In genomic region chr3:155409371-155409770, GRCm38 (mm10) we compare ENCODE assay signal across 21 mouse cellular contexts.
A peak's percentile ranks its signal among the peaks of the same experiment; 100 is the strongest.
DNase-seq lines count a peak whose midpoint lies in the region; ATAC-seq and TF ChIP-seq lines count a peak whose summit lies in the region.
"Had no signal": no experiment of that assay in that cellular context is flagged by ENCODE, and none has a peak within 500 bp of the region (broad histone marks: within the 10 kb centered on the region; RNA-seq: fewer than 3 reads in every experiment).

No protein-coding gene starts in this region.

- H3K36me3 ChIP-seq in forebrain, embryonic 14.5 days (ENCODE audit: control insufficient read depth, insufficient read depth, low read length), result no peaks in the 10 kb centered on the region
- no peaks in the 10 kb centered on the region for H3K36me3 ChIP-seq in forebrain, embryonic 16.5 days (ENCODE audit: control insufficient read depth, insufficient read depth)
- H3K36me3 ChIP-seq in midbrain, embryonic 11.5 days (ENCODE audit: control insufficient read depth, insufficient read depth, low read length), result no peaks in the 10 kb centered on the region
- no peaks in the 10 kb centered on the region for H3K36me3 ChIP-seq in midbrain, postnatal 0 days (ENCODE audit: insufficient read depth, low read length)
- H3K36me3 ChIP-seq in embryonic facial prominence, embryonic 10.5 days (replicated peaks), result no peaks in the 10 kb centered on the region
- H3K36me3 ChIP-seq in limb, embryonic 12.5 days, result no peaks in the 10 kb centered on the region
- H3K36me3 ChIP-seq: embryonic facial prominence, embryonic 13.5 days; forebrain, embryonic 12.5 days; G1E; heart, embryonic 13.5 days had no signal

- 0 out of 2 replicates have a peak, but pooled peaks have one; percentile 4 for ATAC-seq in forebrain, embryonic 14.5 days
- no peak for ATAC-seq in forebrain, embryonic 16.5 days
- ATAC-seq in midbrain, embryonic 11.5 days (ENCODE audit: low FRiP score), result peak; percentile 2; the same call in 1 of the 2 replicates
- ATAC-seq in midbrain, postnatal 0 days (ENCODE audit: low FRiP score), result no peak
- ATAC-seq in limb, embryonic 12.5 days (ENCODE audit: insufficient number of reproducible peaks, insufficient read depth, low FRiP score, low TSS enrichment, low read depth), result peak; percentile 52; the same call in 1 of the 2 replicates
- ATAC-seq: CD4-positive, CD25-positive, alpha-beta regulatory T cell, adult 4 months had no signal

- no peak for DNase-seq in forebrain, embryonic 14.5 days (ENCODE audit: low spot score)
- DNase-seq in midbrain, embryonic 11.5 days (ENCODE audit: low spot score, missing footprints), result no peak
- no peak for DNase-seq in midbrain, postnatal 0 days (ENCODE audit: low spot score)
- DNase-seq in embryonic facial prominence, embryonic 10.5 days (ENCODE audit: low spot score), result no peak
- no peak for DNase-seq in urinary bladder, postnatal 25 days (ENCODE audit: low spot score)
- DNase-seq: adrenal gland, postnatal 10 days; B cell, adult 2 months; cerebellum, adult 11 months; cerebellum, adult 8-10 months; cerebellum, postnatal 14 days; gastrocnemius, adult 2 months; gastrocnemius, postnatal 36 days; heart, adult 11 months; heart, postnatal 36 days had no signal

- H3K4me1 ChIP-seq in forebrain, embryonic 14.5 days (ENCODE audit: control insufficient read depth, insufficient read depth, low read length), result no peaks in the 10 kb centered on the region
- peaks cover 2% of the 10 kb centered on the region; the same call in 1 of the 2 replicates for H3K4me1 ChIP-seq in forebrain, embryonic 16.5 days (replicated peaks; ENCODE audit: control insufficient read depth, insufficient read depth, low read length)
- peaks cover 6% of the 10 kb centered on the region for H3K4me1 ChIP-seq in midbrain, embryonic 11.5 days (ENCODE audit: control insufficient read depth, insufficient read depth, low read length)
- 0 out of 2 replicates have a peak, but pooled peaks cover 3% of the 10 kb centered on the region for H3K4me1 ChIP-seq in midbrain, postnatal 0 days (ENCODE audit: insufficient read depth, low read length)
- H3K4me1 ChIP-seq in embryonic facial prominence, embryonic 10.5 days, result peaks cover 17% of the 10 kb centered on the region
- H3K4me1 ChIP-seq in limb, embryonic 12.5 days (replicated peaks), result peaks cover 11% of the 10 kb centered on the region
- H3K4me1 ChIP-seq: heart, embryonic 13.5 days had no signal

- no peak for TF ChIP-seq CTCF in midbrain, postnatal 0 days (IDR thresholded peaks at IDR 0.05)

- WGBS in forebrain, embryonic 14.5 days, result 71% methylated on average over 2 of the region's 2 CpGs
- 65% methylated on average over 2 of the region's 2 CpGs for WGBS in forebrain, embryonic 16.5 days
- 68% methylated on average over 2 of the region's 2 CpGs for WGBS in midbrain, embryonic 11.5 days
- 59% methylated on average over 2 of the region's 2 CpGs for WGBS in midbrain, postnatal 0 days
- WGBS in embryonic facial prominence, embryonic 10.5 days, result 37% methylated on average over 2 of the region's 2 CpGs
- WGBS in limb, embryonic 12.5 days, result 11% methylated on average over 2 of the region's 2 CpGs

- no peak overlapping the region for H3K4me2 ChIP-seq in forebrain, embryonic 14.5 days (ENCODE audit: low read length)
- H3K4me2 ChIP-seq in forebrain, embryonic 16.5 days (ENCODE audit: low read length), result no peak overlapping the region
- H3K4me2 ChIP-seq in midbrain, embryonic 11.5 days, result no peak overlapping the region
- no peak overlapping the region for H3K4me2 ChIP-seq in midbrain, postnatal 0 days (ENCODE audit: low read depth, low read length, poor library complexity, severe bottlenecking)
- no peak overlapping the region for H3K4me2 ChIP-seq in limb, embryonic 12.5 days
- H3K4me2 ChIP-seq: embryonic facial prominence, embryonic 13.5 days; forebrain, embryonic 12.5 days; heart, embryonic 13.5 days had no signal

- no peak overlapping the region for H3K27ac ChIP-seq in forebrain, embryonic 14.5 days (ENCODE audit: low read depth, low read length)
- H3K27ac ChIP-seq in forebrain, embryonic 16.5 days (ENCODE audit: low read length), result no peak overlapping the region
- H3K27ac ChIP-seq in midbrain, embryonic 11.5 days (ENCODE audit: low read depth, low read length), result no peak overlapping the region
- H3K27ac ChIP-seq in midbrain, postnatal 0 days (ENCODE audit: low read depth, low read length), result no peak overlapping the region
- H3K27ac ChIP-seq in embryonic facial prominence, embryonic 10.5 days (replicated peaks), result peak overlapping the region; percentile 49; the same call in 1 of the 2 replicates
- H3K27ac ChIP-seq in limb, embryonic 12.5 days, result no peak overlapping the region
- H3K27ac ChIP-seq: embryonic facial prominence, embryonic 13.5 days; forebrain, embryonic 12.5 days; gastrocnemius, adult 2 months; heart, embryonic 13.5 days had no signal

- no peaks in the 10 kb centered on the region for H3K9me3 ChIP-seq in forebrain, embryonic 14.5 days (replicated peaks; ENCODE audit: control insufficient read depth, low read length)
- no peaks in the 10 kb centered on the region for H3K9me3 ChIP-seq in forebrain, embryonic 16.5 days (ENCODE audit: control insufficient read depth, low read length)
- H3K9me3 ChIP-seq in midbrain, embryonic 11.5 days (ENCODE audit: control insufficient read depth, low read length), result no peaks in the 10 kb centered on the region
- H3K9me3 ChIP-seq in midbrain, postnatal 0 days (ENCODE audit: low read length), result no peaks in the 10 kb centered on the region
- H3K9me3 ChIP-seq in embryonic facial prominence, embryonic 10.5 days, result no peaks in the 10 kb centered on the region
- no peaks in the 10 kb centered on the region for H3K9me3 ChIP-seq in limb, embryonic 12.5 days
- H3K9me3 ChIP-seq: embryonic facial prominence, embryonic 13.5 days; forebrain, embryonic 12.5 days; heart, embryonic 13.5 days had no signal

- no peak overlapping the region for H3K4me3 ChIP-seq in forebrain, embryonic 14.5 days (ENCODE audit: low read depth, low read length)
- no peak overlapping the region for H3K4me3 ChIP-seq in forebrain, embryonic 16.5 days (replicated peaks; ENCODE audit: low read length)
- no peak overlapping the region for H3K4me3 ChIP-seq in midbrain, embryonic 11.5 days (ENCODE audit: low read depth, low read length)
- H3K4me3 ChIP-seq in midbrain, postnatal 0 days (ENCODE audit: low read depth, low read length), result no peak overlapping the region
- no peak overlapping the region for H3K4me3 ChIP-seq in embryonic facial prominence, embryonic 10.5 days
- no peak overlapping the region for H3K4me3 ChIP-seq in limb, embryonic 12.5 days (replicated peaks)
- H3K4me3 ChIP-seq: embryonic facial prominence, embryonic 13.5 days; forebrain, embryonic 12.5 days; gastrocnemius, adult 2 months; heart, embryonic 13.5 days had no signal

- H3K9ac ChIP-seq in forebrain, embryonic 14.5 days (ENCODE audit: low read length), result no peak overlapping the region
- H3K9ac ChIP-seq in forebrain, embryonic 16.5 days (replicated peaks; ENCODE audit: low read depth, low read length), result no peak overlapping the region
- H3K9ac ChIP-seq in midbrain, embryonic 11.5 days (ENCODE audit: low read length), result no peak overlapping the region
- H3K9ac ChIP-seq in midbrain, postnatal 0 days (replicated peaks; ENCODE audit: low read length, poor library complexity, severe bottlenecking), result no peak overlapping the region
- no peak overlapping the region for H3K9ac ChIP-seq in limb, embryonic 12.5 days (replicated peaks)
- H3K9ac ChIP-seq: embryonic facial prominence, embryonic 13.5 days; forebrain, embryonic 12.5 days; heart, embryonic 13.5 days had no signal

- H3K27me3 ChIP-seq in forebrain, embryonic 14.5 days (replicated peaks; ENCODE audit: control insufficient read depth, insufficient read depth, low read length), result no peaks in the 10 kb centered on the region
- H3K27me3 ChIP-seq in forebrain, embryonic 16.5 days (replicated peaks; ENCODE audit: control insufficient read depth, insufficient read depth, low read length), result no peaks in the 10 kb centered on the region
- no peaks in the 10 kb centered on the region for H3K27me3 ChIP-seq in midbrain, embryonic 11.5 days (ENCODE audit: control insufficient read depth, insufficient read depth, low read length)
- H3K27me3 ChIP-seq in midbrain, postnatal 0 days (ENCODE audit: insufficient read depth, low read length), result no peaks in the 10 kb centered on the region
- no peaks in the 10 kb centered on the region for H3K27me3 ChIP-seq in embryonic facial prominence, embryonic 10.5 days (replicated peaks; ENCODE audit: low read depth, poor library complexity, severe bottlenecking)
- H3K27me3 ChIP-seq in limb, embryonic 12.5 days, result no peaks in the 10 kb centered on the region
- H3K27me3 ChIP-seq: embryonic facial prominence, embryonic 13.5 days; forebrain, embryonic 12.5 days; heart, embryonic 13.5 days had no signal

Comparison
In these comparisons a context has a peak if more than half of its experiments do, and no peak if none do; other contexts are left out.
1. ATAC-seq: peak in forebrain, embryonic 14.5 days (single experiment), midbrain, embryonic 11.5 days (single experiment) and limb, embryonic 12.5 days (single experiment); none in forebrain, embryonic 16.5 days (single experiment) and midbrain, postnatal 0 days (single experiment).